Mouse (Mus musculus): ENCODE measurements at regions not wholly inside any gene's neighbourhood (a gene's known extent, or its start where the extent isn't known, plus 50 kb on each side); places are given as distances from the start of the nearest gene placed in this dataset.

DNA sequence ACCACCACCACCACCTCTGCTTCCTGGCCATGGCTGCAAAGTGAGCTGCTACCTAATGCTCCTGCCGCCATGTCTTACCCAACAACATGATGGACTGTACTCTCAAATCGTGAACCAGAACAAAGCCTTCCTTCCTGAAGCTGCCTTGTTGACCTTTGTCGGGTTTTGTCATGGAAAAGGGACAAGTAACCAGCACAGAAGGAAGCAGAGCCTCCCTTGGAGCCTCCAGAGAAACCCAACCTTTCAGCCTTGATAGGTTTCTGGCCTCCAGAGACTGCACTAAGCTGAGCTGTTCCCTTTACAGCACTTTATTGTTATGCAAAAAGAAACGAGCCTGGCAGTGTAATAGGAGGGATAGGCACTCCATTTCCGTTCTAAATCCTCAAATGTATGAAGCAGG, 259.8 kb downstream of the Rybp start:
- in situ Hi-C loops (cut with MboI; ENCODE audit: low sequenced_read_pairs in 2 of 2, unreplicated experiment in 2 of 2): no loop called here

GRCm38 (mm10) chr6:100025531-100025951, 261.7 kb downstream of the Rybp start:
- no peak for TF ChIP-seq CHD2 (IDR thresholded peaks at IDR 0.05; ENCODE audit: low read depth, low read length)
- TF ChIP-seq ZC3H11A (IDR thresholded peaks at IDR 0.05; ENCODE audit: borderline replicate concordance, low read depth, low read length): no peak
- TF ChIP-seq HCFC1 (IDR thresholded peaks at IDR 0.05; ENCODE audit: borderline replicate concordance, insufficient read depth, low read length): no peak
- TF ChIP-seq MAFK (IDR thresholded peaks at IDR 0.05; ENCODE audit: insufficient read depth, low read depth, low read length): no peak
- TF ChIP-seq ZNF384 (IDR thresholded peaks at IDR 0.05; ENCODE audit: low read depth, low read length): no peak
- Histone ChIP-seq H3K27ac (ENCODE audit: insufficient read depth, low read depth, low read length, poor library complexity, severe bottlenecking) (no peak overlapping the region), H3K4me1 (ENCODE audit: control insufficient read depth in 2 of 2, insufficient read depth in 2 of 2, low read length in 2 of 2, poor library complexity in 1 of 2) (peaks cover 2 to 8% of the 10 kb centered on the region in 2 experiments; a peak in 1 of 4 replicates), H3K9me3 (ENCODE audit: control insufficient read depth, insufficient read depth, low read depth, low read length) (no peaks in the 10 kb centered on the region), H3K36me3 (ENCODE audit: control insufficient read depth, insufficient read depth, low read length, poor library complexity, severe bottlenecking) (no peaks in the 10 kb centered on the region), H3K9ac (ENCODE audit: insufficient read depth, low read depth, low read length, poor library complexity, severe bottlenecking) (no peak overlapping the region), H3K4me3 (ENCODE audit: insufficient read depth in 1 of 2, low read depth in 1 of 2, low read length in 2 of 2, poor library complexity in 1 of 2, severe bottlenecking in 1 of 2) (no peak overlapping the region)
- no peak for DNase-seq (ENCODE audit: low read depth, low spot score)
- in situ Hi-C loops (cut with MboI; ENCODE audit: low sequenced_read_pairs in 2 of 2, unreplicated experiment in 2 of 2): no loop called here

More for the DNA sequence above, 259.8 kb downstream of the Rybp start:
- no peak overlapping the region for H3K27ac ChIP-seq (ENCODE audit: insufficient read depth, low read depth, low read length, poor library complexity, severe bottlenecking)
- no peaks in the 10 kb centered on the region for H3K36me3 ChIP-seq (ENCODE audit: control insufficient read depth, insufficient read depth, low read length, poor library complexity, severe bottlenecking)
- no peak overlapping the region for H3K9ac ChIP-seq (ENCODE audit: insufficient read depth, low read depth, low read length, poor library complexity, severe bottlenecking)
- no peaks in the 10 kb centered on the region for H3K9me3 ChIP-seq (ENCODE audit: control insufficient read depth, insufficient read depth, low read depth, low read length)
- peaks cover 2 to 8% of the 10 kb centered on the region in 2 experiments; a peak in 1 of 4 replicates for H3K4me1 ChIP-seq (ENCODE audit: control insufficient read depth in 2 of 2, insufficient read depth in 2 of 2, low read length in 2 of 2, poor library complexity in 1 of 2)
- no peak for TF ChIP-seq HCFC1 (IDR thresholded peaks at IDR 0.05; ENCODE audit: borderline replicate concordance, insufficient read depth, low read length)
- TF ChIP-seq MAFK (IDR thresholded peaks at IDR 0.05; ENCODE audit: insufficient read depth, low read depth, low read length): no peak
- no peak for TF ChIP-seq ZNF384 (IDR thresholded peaks at IDR 0.05; ENCODE audit: low read depth, low read length)
- no peak for TF ChIP-seq ZC3H11A (IDR thresholded peaks at IDR 0.05; ENCODE audit: borderline replicate concordance, low read depth, low read length)
- no peak for TF ChIP-seq CHD2 (IDR thresholded peaks at IDR 0.05; ENCODE audit: low read depth, low read length)
- DNase-seq (ENCODE audit: low read depth, low spot score): peak; percentile 28
- no peak overlapping the region for H3K4me3 ChIP-seq (ENCODE audit: insufficient read depth in 1 of 2, low read depth in 1 of 2, low read length in 2 of 2, poor library complexity in 1 of 2, severe bottlenecking in 1 of 2)

GRCm38 (mm10) chr6:100023434-100024095, 263.7 kb downstream of the Rybp start:
- no peak for TF ChIP-seq HCFC1 (IDR thresholded peaks at IDR 0.05; ENCODE audit: borderline replicate concordance, insufficient read depth, low read length)
- no peak for TF ChIP-seq ZC3H11A (IDR thresholded peaks at IDR 0.05; ENCODE audit: borderline replicate concordance, low read depth, low read length)
- no peak for TF ChIP-seq MAFK (IDR thresholded peaks at IDR 0.05; ENCODE audit: insufficient read depth, low read depth, low read length)
- TF ChIP-seq CHD2 (IDR thresholded peaks at IDR 0.05; ENCODE audit: low read depth, low read length): no peak
- no peak for TF ChIP-seq ZNF384 (IDR thresholded peaks at IDR 0.05; ENCODE audit: low read depth, low read length)
- Histone ChIP-seq H3K9ac (ENCODE audit: insufficient read depth, low read depth, low read length, poor library complexity, severe bottlenecking) (no peak overlapping the region), H3K27ac (ENCODE audit: insufficient read depth, low read depth, low read length, poor library complexity, severe bottlenecking) (no peak overlapping the region), H3K4me3 (ENCODE audit: insufficient read depth in 1 of 2, low read depth in 1 of 2, low read length in 2 of 2, poor library complexity in 1 of 2, severe bottlenecking in 1 of 2) (no peak overlapping the region), H3K36me3 (ENCODE audit: control insufficient read depth, insufficient read depth, low read length, poor library complexity, severe bottlenecking) (no peaks in the 10 kb centered on the region), H3K4me1 (ENCODE audit: control insufficient read depth in 2 of 2, insufficient read depth in 2 of 2, low read length in 2 of 2, poor library complexity in 1 of 2) (peaks cover 2 to 11% of the 10 kb centered on the region in 2 experiments; a peak in 1 of 4 replicates), H3K9me3 (ENCODE audit: control insufficient read depth, insufficient read depth, low read depth, low read length) (no peaks in the 10 kb centered on the region)
- in situ Hi-C loops (cut with MboI; ENCODE audit: low sequenced_read_pairs in 2 of 2, unreplicated experiment in 2 of 2): no loop called here
- no peak for DNase-seq (ENCODE audit: low read depth, low spot score)

- no peak for DNase-seq (ENCODE audit: low read depth, low spot score)
- H3K9ac ChIP-seq (ENCODE audit: insufficient read depth, low read depth, low read length, poor library complexity, severe bottlenecking): no peak overlapping the region
- peaks cover 0 to 3% of the 10 kb centered on the region in 2 experiments; a peak in 1 of 4 replicates for H3K4me1 ChIP-seq (ENCODE audit: control insufficient read depth in 2 of 2, insufficient read depth in 2 of 2, low read length in 2 of 2, poor library complexity in 1 of 2)
- H3K36me3 ChIP-seq (ENCODE audit: control insufficient read depth, insufficient read depth, low read length, poor library complexity, severe bottlenecking): no peaks in the 10 kb centered on the region
- no peak overlapping the region for H3K4me3 ChIP-seq (ENCODE audit: insufficient read depth in 1 of 2, low read depth in 1 of 2, low read length in 2 of 2, poor library complexity in 1 of 2, severe bottlenecking in 1 of 2)
- no peak overlapping the region for H3K27ac ChIP-seq (ENCODE audit: insufficient read depth, low read depth, low read length, poor library complexity, severe bottlenecking)
- no peak for TF ChIP-seq HCFC1 (IDR thresholded peaks at IDR 0.05; ENCODE audit: borderline replicate concordance, insufficient read depth, low read length)
- TF ChIP-seq ZC3H11A (IDR thresholded peaks at IDR 0.05; ENCODE audit: borderline replicate concordance, low read depth, low read length): no peak
- no peak for TF ChIP-seq MAFK (IDR thresholded peaks at IDR 0.05; ENCODE audit: insufficient read depth, low read depth, low read length)
- no peak for TF ChIP-seq CHD2 (IDR thresholded peaks at IDR 0.05; ENCODE audit: low read depth, low read length)
- TF ChIP-seq ZNF384 (IDR thresholded peaks at IDR 0.05; ENCODE audit: low read depth, low read length): no peak
- H3K9me3 ChIP-seq (ENCODE audit: control insufficient read depth, insufficient read depth, low read depth, low read length): no peaks in the 10 kb centered on the region
- in situ Hi-C loops (cut with MboI; ENCODE audit: low sequenced_read_pairs in 2 of 2, unreplicated experiment in 2 of 2): no loop called here
These were observed 268.3 kb downstream of the Rybp start for GRCm38 (mm10) chr6:100019016-100019415.
